Mouse (Mus musculus) kidney, adult 8-10 months (tissue): ENCODE measurements around the gene Gm13277.
"Not testable (repeated sequence)": the region's sequence is repeated elsewhere in the genome, so short reads cannot be mapped to it uniquely, and the experiment has no call there.

ENCODE experiments used
- DNase-seq, 2 experiments: peaks; one replicate each; pipeline ENCODE4 v3.0.0; 2022

Gene Gm13277

DNA sequence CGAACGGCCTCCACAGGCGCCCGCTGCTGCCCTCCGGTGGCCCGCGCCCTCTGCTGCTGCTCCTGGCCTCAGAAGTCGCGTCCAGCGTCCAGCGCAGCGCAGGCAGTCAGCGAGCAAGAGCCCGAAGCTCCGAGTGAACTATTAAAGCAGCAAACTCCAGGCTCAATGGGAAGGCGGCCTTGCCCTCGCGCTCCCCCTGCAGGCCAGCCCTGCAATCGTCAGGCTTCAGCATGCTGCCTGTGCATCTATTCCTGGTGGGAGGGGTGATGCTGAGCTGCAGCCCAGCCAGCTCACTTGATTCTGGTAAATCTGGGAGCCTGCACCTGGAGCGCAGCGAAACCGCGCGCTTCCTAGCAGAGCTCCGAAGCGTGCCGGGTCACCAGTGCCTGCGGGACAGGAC is at the start of gene Gm13277:
Gene Gm13277, plus strand, starts transcription at position 231 of the 400 bp plus-strand sequence.
- peak; percentile 71 to 76 for DNase-seq

DNA sequence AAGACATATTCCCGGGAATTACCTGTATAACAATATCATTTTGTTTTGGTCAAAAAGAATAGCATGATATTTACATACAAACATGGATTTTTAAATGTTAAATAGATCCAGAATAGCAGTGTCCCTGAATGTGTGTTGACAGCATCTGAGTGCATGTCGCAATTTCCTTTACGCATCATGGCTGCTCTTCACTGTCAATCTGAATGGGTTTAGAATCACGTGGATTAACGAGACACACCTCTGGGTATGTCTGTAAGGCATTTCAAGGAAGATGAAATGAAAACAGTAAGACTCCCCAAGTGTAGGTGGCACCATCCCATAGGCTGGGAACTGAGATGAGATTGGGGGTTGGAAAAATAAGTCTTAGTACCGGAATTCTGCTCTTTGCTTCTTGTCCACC is 49.4 kb upstream of the Gm13277 start:
- DNase-seq, result no peak

DNA sequence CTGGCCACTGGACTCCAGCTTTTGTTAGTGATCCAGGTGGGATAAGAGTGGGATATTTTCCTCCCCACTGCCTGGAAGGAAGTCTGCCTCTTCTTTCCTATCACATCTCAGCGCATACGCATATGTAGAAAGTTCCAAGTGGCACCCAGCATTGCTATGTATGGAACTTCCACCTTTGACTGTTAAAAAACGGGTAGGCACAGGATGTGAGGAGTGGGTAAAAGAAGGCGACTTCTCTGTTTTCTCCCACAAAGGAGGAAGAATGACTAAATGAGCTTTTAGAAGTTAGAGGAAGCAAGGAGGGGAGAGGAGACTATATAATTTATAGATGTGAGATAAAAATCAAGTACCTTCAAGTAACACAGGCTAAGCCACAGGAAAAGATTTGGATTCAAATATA is 47.0 kb upstream of the Gm13277 start:
- DNase-seq, result no peak

DNA sequence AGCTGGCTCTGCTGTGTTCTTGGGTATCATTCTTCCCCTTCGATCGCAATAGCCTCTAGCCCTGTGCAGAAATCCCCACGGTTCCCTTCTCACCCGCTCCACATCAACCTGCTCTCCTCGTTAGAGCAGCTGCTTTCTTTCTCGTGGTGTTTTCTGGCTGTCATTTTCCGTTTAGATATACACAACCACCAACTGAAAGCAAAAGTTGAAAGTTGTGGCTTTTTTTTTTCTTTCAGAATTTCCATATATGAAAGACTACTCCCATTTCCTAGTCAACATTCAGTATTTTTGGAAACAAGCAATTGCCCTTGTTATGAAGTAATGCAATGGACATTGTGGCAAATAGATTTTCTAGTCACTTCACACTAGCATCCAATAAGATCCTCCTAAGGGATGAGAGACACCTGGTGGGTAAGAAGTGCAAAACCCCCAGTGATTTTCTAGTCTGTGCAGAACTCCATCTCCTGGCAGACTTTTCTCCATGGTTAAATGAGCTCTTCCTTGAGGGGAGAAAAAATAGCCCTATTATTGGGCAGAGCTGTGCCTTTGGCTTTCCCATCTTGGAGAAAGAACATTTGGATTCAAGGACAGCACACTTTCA is 45.6 kb upstream of the Gm13277 start:
- DNase-seq, result no peak

DNA sequence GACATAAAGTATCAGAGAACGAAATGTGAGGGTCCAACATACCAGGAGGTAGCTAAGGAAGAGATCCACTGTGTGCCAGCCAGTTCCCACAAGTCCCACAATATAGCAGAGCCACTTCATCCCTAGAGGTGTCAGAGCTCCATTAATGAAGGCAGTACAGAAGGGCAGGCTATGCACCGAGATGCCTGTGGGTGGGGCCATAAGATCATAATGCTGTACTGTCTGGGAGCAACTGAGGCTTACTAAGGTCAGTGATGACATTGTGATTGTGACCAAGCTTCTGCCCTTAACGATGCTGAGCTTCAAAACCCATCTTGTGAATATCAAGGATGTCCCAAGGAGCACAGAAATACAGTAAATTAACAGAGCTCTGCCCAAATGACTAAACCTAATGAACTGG is 44.2 kb upstream of the Gm13277 start:
- DNase-seq, result no peak

DNA sequence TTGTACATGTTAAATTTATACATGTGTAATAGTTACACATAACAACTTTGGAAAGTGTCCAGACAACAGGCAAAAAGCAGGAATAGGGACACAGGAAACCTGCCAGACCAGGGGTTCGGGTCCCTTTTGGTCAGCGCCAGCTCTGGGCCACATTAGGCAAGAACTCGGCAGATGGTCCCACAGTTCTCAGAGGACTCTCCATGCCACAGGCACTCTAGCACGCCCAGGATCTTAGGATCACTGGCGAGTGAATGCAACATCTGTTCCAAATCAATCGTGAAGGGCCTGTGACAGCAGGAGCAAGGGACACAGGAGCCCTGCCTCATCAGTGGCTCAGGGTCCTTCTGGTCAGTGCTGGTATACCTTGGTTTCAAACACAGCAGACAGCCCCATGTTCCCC is 38.5 kb upstream of the Gm13277 start:
- no peak for DNase-seq

DNA sequence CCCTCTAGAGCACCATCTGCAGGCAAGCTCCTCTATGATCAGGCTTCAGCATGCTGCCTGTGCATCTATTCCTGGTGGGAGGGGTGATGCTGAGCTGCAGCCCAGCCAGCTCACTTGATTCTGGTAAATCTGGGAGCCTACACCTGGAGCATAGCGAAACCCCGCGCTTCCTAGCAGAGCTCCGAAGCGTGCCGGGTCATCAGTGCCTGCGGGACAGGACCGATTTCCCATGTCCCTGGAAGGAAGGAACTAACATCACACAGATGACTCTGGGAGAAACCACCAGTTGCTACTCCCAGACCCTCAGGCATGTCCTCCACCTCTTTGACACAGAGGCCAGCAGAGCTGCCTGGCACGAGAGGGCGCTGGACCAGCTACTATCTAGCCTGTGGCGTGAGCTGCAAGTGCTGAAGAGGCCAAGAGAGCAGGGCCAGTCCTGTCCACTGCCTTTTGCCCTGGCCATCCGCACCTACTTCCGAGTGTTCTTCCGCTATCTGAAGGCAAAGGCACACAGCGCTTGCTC is 33.6 kb upstream of the Gm13277 start, which contains the start of gene Gm13271:
Gene Gm13271, plus strand, starts transcription at position 51 of the 523 bp plus-strand sequence.
- DNase-seq, result peak; percentile 67 to 71

DNA sequence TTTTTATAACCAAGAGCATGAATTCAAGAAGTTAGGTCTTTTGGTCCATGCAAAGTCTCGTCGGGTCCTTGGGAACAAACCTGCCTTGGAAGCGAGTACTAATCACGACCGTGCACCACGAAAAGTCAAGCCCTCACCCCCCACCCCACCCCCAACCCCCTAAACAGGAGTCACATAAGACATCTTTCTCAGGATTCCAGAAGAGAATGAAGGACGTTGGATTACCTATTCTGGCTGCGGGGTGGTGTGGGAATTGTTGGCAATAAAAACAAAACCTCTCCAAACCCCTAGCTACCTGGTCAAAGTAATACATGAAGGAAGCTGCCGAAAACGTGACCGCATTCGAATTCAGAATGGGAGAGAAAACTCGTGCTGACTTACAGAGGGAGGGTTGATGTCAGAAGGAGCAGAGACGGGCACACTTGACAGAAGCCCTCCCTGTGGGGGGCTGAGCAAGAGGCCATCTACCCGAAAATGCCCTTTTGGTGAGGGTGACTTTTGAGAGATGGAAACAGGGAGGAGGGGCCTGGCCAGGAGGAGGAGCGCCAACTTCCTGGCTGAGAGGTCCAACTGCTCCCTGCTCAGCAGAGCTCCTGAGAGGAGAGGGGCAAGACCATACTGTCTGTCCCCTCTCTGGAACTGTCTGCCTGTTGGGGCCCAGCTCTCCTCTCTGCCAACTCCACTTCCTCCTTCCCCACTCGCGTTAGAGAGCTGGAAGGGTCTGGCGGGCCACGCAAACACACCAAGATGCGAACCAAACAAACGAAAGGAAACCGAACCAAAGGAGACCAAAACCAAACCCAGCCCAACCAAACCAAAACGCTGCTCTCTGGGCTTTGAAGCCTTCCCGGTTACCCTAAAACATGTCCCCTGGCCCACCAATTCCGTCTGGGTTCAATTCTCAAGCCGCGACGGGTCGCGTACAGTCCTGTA is 31.6 kb upstream of the Gm13277 start:
- DNase-seq, result peak in 1 of 2 experiments; percentile 12

DNA sequence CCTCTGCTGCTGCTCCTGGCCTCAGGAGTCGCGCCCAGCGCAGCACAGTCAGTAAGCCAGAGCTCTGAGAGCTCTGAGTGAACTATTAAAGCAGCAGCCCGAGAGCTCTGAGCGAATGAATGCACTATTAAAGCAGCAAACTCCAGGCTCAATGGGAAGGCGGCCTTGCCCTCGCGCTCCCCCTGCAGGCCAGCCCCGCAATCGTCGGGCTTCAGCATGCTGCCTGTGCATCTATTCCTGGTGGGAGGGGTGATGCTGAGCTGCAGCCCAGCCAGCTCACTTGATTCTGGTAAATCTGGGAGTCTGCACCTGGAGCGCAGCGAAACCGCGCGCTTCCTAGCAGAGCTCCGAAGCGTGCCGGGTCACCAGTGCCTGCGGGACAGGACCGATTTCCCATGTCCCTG is 30.8 kb upstream of the Gm13277 start:
- peak; percentile 90 to 93 for DNase-seq

DNA sequence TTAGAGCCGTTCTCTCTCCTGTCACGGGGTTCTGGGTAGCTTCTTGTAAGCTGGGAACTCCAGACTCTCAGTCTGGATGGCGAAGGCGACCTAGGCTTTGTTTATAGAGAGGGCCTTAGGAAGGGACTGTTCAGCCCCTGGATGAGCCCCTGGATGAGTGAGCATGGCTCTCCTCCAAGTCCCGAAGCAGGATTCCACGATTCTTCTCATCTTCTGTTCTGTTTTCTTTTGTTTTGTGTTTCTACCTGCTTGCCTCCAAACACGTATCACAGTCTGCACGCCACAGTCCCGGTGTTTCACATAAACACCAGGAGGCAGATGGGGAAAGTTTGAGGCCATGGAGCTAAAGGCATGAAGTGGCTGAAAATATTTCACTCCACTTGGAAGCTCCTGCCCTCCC is 29.7 kb upstream of the Gm13277 start:
- DNase-seq, result not testable (repeated sequence)

DNA sequence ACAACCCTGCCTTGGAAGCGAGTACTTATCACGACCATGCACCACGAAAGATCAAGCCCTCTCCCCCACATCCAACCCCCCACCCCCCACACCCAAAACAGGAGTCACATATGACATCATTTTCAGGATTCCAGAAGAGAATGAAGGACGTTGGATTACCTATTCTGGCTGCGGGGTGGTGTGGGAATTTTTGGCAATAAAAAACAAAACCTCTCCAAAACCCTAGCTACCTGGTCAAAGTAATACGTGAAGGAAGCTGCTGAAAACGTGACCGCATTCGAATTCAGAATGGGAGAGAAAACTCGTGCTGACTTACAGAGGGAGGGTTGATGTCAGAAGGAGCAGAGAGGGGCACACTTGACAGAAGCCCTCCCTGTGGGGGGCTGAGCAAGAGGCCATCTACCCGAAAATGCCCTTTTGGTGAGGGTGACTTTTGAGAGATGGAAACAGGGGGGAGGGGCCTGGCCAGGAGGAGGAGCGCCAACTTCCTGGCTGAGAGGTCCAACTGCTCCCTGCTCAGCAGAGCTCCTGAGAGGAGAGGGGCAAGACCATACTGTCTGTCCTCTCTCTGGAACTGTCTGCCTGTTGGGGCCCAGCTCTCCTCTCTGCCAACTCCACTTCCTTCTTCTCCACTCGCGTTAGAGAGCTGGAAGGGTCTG is 28.7 kb upstream of the Gm13277 start, which contains the start of gene Gm13283:
Gene Gm13283, plus strand, starts transcription at position 510 of the 659 bp plus-strand sequence.
- DNase-seq, result peak; percentile 33 to 42

DNA sequence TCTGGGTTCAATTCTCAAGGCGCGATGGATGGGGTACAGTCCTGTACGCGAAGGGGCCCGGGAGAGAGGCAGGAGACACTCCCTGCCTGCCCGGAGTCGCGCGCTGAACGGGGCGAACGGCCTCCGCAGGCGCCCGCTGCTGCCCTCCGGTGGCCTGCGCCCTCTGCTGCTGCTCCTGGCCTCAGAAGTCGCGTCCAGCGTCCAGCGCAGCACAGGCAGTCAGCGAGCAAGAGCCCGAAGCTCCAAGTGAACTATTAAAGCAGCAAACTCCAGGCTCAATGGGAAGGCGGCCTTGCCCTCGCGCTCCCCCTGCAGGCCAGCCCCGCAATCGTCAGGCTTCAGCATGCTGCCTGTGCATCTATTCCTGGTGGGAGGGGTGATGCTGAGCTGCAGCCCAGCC is 28.0 kb upstream of the Gm13277 start:
- DNase-seq, result peak; percentile 85

DNA sequence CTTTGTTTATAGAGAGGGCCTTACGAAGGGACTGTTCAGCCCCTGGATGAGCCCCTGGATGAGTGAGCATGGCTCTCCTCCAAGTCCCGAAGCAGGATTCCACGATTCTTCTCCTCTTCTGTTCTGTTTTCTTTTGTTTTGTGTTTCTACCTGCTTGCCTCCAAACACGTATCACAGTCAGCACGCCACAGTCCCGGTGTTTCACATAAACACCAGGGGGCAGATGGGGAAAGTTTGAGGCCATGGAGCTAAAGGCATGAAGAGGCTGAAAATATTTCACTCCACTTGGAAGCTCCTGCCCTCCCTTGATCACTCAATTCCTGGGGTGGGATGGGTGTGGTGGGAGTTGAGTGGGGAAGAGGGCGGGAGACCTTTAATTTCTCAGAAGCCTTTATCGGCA is 26.7 kb upstream of the Gm13277 start:
- DNase-seq, result peak; percentile 57 to 63

DNA sequence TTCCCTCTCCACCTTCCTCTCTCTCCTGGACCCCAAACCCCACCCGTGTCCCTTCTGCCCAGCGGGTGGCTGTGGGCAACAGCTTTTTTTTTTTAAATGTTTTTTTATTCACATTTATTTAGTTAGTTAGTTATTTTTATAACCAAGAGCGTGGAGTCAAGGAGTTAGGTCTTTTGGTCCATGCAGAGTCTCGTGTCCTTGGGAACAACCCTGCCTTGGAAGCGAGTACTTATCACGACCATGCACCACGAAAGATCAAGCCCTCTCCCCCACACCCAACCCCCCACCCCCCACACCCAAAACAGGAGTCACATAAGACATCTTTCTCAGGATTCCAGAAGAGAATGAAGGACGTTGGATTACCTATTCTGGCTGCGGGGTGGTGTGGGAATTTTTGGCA is 26.1 kb upstream of the Gm13277 start:
- DNase-seq, result not testable (repeated sequence)

DNA sequence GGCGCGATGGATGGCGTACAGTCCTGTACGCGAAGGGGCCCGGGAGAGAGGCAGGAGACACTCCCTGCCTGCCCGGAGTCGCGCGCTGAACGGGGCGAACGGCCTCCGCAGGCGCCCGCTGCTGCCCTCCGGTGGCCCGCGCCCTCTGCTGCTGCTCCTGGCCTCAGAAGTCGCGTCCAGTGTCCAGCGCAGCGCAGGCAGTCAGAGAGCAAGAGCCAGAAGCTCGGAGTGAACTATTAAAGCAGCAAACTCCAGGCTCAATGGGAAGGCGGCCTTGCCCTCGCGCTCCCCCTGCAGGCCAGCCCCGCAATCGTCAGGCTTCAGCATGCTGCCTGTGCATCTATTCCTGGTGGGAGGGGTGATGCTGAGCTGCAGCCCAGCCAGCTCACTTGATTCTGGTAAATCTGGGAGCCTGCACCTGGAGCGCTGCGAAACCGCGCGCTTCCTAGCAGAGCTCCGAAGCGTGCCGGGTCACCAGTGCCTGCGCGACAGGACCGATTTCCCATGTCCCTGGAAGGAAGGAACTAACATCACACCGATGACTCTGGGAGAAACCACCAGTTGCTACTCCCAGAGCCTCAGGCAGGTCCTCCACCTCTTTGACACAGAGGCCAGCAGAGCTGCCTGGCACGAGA is 24.9 kb upstream of the Gm13277 start:
- DNase-seq, result peak; percentile 70 to 79

DNA sequence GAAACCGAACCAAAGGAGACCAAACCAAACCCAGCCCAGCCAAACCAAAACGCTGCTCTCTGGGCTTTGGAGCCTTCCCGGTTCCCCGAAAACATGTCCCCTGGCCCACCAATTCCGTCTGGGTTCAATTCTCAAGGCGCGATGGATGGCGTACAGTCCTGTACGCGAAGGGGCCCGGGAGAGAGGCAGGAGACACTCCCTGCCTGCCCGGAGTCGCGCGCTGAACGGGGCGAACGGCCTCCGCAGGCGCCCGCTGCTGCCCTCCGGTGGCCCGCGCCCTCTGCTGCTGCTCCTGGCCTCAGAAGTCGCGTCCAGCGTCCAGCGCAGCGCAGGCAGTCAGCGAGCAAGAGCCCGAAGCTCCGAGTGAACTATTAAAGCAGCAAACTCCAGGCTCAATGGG is 14.9 kb upstream of the Gm13277 start, which contains the start of gene Gm13290:
Gene Gm13290, plus strand, starts transcription at position 301 of the 400 bp plus-strand sequence.
- DNase-seq, result not testable (repeated sequence)

DNA sequence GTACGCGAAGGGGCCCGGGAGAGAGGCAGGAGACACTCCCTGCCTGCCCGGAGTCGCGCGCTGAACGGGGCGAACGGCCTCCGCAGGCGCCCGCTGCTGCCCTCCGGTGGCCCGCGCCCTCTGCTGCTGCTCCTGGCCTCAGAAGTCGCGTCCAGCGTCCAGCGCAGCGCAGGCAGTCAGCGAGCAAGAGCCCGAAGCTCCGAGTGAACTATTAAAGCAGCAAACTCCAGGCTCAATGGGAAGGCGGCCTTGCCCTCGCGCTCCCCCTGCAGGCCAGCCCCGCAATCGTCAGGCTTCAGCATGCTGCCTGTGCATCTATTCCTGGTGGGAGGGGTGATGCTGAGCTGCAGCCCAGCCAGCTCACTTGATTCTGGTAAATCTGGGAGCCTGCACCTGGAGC is 11.8 kb upstream of the Gm13277 start, which contains the start of gene Gm13289:
Gene Gm13289, plus strand, starts transcription at position 301 of the 400 bp plus-strand sequence.
- DNase-seq, result not testable (repeated sequence)

DNA sequence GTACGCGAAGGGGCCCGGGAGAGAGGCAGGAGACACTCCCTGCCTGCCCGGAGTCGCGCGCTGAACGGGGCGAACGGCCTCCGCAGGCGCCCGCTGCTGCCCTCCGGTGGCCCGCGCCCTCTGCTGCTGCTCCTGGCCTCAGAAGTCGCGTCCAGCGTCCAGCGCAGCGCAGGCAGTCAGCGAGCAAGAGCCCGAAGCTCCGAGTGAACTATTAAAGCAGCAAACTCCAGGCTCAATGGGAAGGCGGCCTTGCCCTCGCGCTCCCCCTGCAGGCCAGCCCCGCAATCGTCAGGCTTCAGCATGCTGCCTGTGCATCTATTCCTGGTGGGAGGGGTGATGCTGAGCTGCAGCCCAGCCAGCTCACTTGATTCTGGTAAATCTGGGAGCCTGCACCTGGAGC is 8.9 kb upstream of the Gm13277 start, which contains the start of gene Gm13272:
Gene Gm13272, plus strand, starts transcription at position 301 of the 400 bp plus-strand sequence.
- not testable (repeated sequence) for DNase-seq

DNA sequence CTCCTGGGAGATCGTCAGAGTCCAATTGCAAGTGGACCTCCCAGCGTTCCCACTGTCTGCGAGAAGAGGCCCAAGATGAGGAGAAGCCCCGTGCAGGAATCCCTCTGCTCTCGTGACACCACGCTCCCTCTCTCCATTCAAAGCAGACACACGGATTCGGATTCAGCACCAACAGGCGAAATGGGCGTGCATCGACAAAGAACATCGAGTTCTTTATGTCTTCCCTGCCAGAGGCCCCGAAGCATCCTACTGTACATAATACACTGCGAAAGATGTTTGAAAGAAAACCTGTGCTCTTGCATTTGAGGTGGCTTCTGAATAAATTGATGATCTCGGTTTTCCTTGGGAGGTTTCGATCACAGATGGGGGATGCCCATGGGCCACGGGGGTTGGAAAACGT is 8.1 kb upstream of the Gm13277 start:
- not testable (repeated sequence) for DNase-seq

DNA sequence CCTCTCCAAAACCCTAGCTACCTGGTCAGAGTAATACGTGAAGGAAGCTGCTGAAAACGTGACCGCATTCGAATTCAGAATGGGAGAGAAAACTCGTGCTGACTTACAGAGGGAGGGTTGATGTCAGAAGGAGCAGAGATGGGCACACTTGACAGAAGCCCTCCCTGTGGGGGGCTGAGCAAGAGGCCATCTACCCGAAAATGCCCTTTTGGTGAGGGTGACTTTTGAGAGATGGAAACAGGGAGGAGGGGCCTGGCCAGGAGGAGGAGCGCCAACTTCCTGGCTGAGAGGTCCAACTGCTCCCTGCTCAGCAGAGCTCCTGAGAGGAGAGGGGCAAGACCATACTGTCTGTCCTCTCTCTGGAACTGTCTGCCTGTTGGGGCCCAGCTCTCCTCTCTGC is 6.6 kb upstream of the Gm13277 start, which contains the start of gene Ifnz:
Gene Ifnz, plus strand, starts transcription at position 301 of the 400 bp plus-strand sequence.
- not testable (repeated sequence) for DNase-seq

DNA sequence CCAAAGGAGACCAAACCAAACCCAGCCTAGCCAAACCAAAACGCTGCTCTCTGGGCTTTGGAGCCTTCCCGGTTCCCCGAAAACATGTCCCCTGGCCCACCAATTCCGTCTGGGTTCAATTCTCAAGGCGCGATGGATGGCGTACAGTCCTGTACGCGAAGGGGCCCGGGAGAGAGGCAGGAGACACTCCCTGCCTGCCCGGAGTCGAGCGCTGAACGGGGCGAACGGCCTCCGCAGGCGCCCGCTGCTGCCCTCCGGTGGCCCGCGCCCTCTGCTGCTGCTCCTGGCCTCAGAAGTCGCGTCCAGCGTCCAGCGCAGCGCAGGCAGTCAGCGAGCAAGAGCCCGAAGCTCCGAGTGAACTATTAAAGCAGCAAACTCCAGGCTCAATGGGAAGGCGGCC is 6.1 kb upstream of the Gm13277 start:
- DNase-seq, result not testable (repeated sequence)

DNA sequence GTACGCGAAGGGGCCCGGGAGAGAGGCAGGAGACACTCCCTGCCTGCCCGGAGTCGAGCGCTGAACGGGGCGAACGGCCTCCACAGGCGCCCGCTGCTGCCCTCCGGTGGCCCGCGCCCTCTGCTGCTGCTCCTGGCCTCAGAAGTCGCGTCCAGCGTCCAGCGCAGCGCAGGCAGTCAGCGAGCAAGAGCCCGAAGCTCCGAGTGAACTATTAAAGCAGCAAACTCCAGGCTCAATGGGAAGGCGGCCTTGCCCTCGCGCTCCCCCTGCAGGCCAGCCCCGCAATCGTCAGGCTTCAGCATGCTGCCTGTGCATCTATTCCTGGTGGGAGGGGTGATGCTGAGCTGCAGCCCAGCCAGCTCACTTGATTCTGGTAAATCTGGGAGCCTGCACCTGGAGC is 3.0 kb upstream of the Gm13277 start, which contains the start of gene Gm13276:
Gene Gm13276, plus strand, starts transcription at position 301 of the 400 bp plus-strand sequence.
- DNase-seq, result not testable (repeated sequence)
